Mouse (Mus musculus) lung, postnatal 0 days (tissue): ENCODE measurements around the gene Rora. TPM values are rescaled to one million over a fixed set of nuclear protein-coding genes. Genes with fewer than 3 reads are reported as not detected.

Experiments used
- ATAC-seq: fragments of 200-750 bp; cut with Nextera tagmentation; 2 replicates; pipeline ENCODE4 v1.8.0; 2017; ENCODE audit warnings: moderate library complexity
- DNase-seq: peaks from one replicate; pipeline ENCODE4 v3.0.0-alpha.2; 2016; ENCODE audit warnings: low spot score
- H3K27ac ChIP-seq: fragments of 300-500 bp; sonication (generic); 2 replicates; pipeline ENCODE4 v1.5.1; 2014; ENCODE audit warnings: antibody characterized with exemption, mild to moderate bottlenecking, low read length, mixed read lengths
- H3K27me3 ChIP-seq: fragments of 300-500 bp; sonication (generic); replicated peaks from 2 replicates; pipeline ENCODE4 v1.6.1; 2014; ENCODE audit warnings: low read length, mixed read lengths; ENCODE audit not compliant: insufficient read depth
- H3K36me3 ChIP-seq: fragments of 300-500 bp; sonication (generic); 2 replicates; pipeline ENCODE4 v1.6.1; 2014; ENCODE audit warnings: low read length, mixed read lengths; ENCODE audit not compliant: insufficient read depth
- H3K4me1 ChIP-seq: fragments of 300-500 bp; sonication (generic); 2 replicates; pipeline ENCODE4 v1.6.1; 2014; ENCODE audit warnings: antibody characterized with exemption, low read depth, low read length, mixed read lengths; ENCODE audit not compliant: insufficient read depth
- H3K4me2 ChIP-seq: fragments of 300-500 bp; sonication (generic); replicated peaks from 2 replicates; pipeline ENCODE4 v1.6.1; 2014; ENCODE audit warnings: low read depth, mild to moderate bottlenecking, low read length, moderate library complexity, mixed read lengths
- H3K4me3 ChIP-seq: fragments of 300-500 bp; sonication (generic); 2 replicates; pipeline ENCODE4 v1.5.1; 2014; ENCODE audit warnings: low read depth, low read length
- H3K9ac ChIP-seq: fragments of 300-500 bp; sonication (generic); replicated peaks from 2 replicates; pipeline ENCODE4 v1.6.1; 2014; ENCODE audit warnings: low read depth, mild to moderate bottlenecking
- H3K9me3 ChIP-seq: fragments of 300-500 bp; sonication (generic); 2 replicates; pipeline ENCODE4 v1.6.1; 2016; ENCODE audit warnings: low read length, mixed read lengths
- CTCF ChIP-seq: IDR thresholded peaks from 2 replicates; pipeline ENCODE4 v1.5.1; 2016; ENCODE audit warnings: antibody characterized with exemption, mild to moderate bottlenecking
- EP300 ChIP-seq: IDR thresholded peaks from 2 replicates; pipeline ENCODE4 v1.6.1; 2016; ENCODE audit warnings: antibody characterized with exemption, mild to moderate bottlenecking, control low read depth
- WGBS: fragments of 180-500 bp; shearing (Covaris S2); extraction: QIAGEN DNeasy Blood & Tissue Kit; methylation state at CpG from one replicate; pipeline ENCODE4 v1.1.7; 2014; 5-methylcytosine and 5-hydroxymethylcytosine counted together
- polyA plus RNA-seq: library from polyadenylated mRNA; unstranded; fragments of >200 nt; fragmentation: Nextera tagmentation; extraction: Ambion mirVana; gene quantifications from 2 replicates; pipeline ENCODE4 v1.2.1, GENCODE M21; 2015

The Rora gene
- polyA plus RNA-seq, 1 experiment from 2014 or later, result 18.8 TPM

- TF ChIP-seq CTCF (no peak), EP300 (no peak)
- no peak for DNase-seq
- no peak for ATAC-seq
- Histone ChIP-seq H3K36me3 (no peaks in the 10 kb centered on the region), H3K4me3 (no peak overlapping the region), H3K9ac (no peak overlapping the region), H3K4me2 (no peak overlapping the region), H3K9me3 (no peaks in the 10 kb centered on the region), H3K27me3 (no peaks in the 10 kb centered on the region), H3K27ac (no peak overlapping the region), H3K4me1 (no peaks in the 10 kb centered on the region)
- WGBS, result 76% methylated on average over 6 of the region's 6 CpGs
Observed at GRCm38 (mm10) chr9:69358797-69359196, 705.2 kb downstream of the Rora start.

DNA sequence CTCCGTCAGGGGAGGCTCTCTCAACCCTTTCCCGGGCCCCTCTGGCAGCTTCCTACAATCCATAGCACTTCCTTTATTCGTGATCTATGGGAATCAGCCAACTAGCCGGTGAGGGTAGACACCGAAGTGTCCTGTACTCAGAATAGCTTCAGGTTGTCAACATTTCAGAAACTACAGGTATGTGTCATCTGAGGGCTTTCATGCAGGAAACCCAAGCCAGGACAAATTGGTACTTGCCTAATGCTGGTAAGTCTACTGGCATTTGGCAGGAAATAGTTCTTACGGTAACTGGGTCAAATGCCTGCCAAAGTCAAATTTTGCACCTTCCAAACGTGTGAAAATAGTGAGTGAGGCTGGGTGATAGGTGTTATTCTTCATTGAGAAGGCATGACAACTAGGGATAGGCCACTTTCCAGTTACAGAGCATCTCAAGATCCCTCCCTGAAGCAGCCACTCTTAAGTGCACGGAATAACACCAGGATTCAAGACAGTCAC, 708.4 kb downstream of the Rora start:
- no peaks in the 10 kb centered on the region for H3K4me1 ChIP-seq
- ATAC-seq (no peak), DNase-seq (no peak)
- H3K9me3 ChIP-seq, result no peaks in the 10 kb centered on the region
- no peaks in the 10 kb centered on the region for H3K36me3 ChIP-seq
- no peaks in the 10 kb centered on the region for H3K27me3 ChIP-seq
- WGBS, result 77% methylated on average over 8 of the region's 8 CpGs
- no peak overlapping the region for H3K27ac ChIP-seq
- H3K4me2 ChIP-seq, result no peak overlapping the region
- no peak overlapping the region for H3K4me3 ChIP-seq
- TF ChIP-seq CTCF, result no peak
- TF ChIP-seq EP300, result no peak
- no peak overlapping the region for H3K9ac ChIP-seq

DNA sequence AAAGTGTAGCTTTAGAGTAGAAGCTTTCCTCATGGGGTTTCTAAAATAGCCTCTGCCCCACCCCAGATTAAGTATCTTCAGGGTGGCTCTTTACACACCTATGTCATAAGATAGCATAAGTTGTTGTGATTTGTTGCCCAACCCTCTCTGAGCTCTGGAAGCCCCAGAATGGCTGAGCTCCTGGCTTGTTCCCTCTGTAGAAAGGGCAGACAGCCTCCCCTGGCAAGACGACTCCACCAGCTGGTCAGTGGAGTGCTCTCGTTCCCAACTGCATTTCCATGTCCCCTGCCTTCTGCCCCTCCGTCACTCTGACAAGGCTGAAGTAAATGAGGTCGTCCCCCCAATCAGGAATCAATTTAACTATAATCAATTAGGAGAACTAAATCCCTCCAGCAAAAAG, 709.2 kb downstream of the Rora start:
- WGBS, result 45% methylated on average over 4 of the region's 4 CpGs
- Histone ChIP-seq H3K4me1 (no peaks in the 10 kb centered on the region), H3K27ac (no peak overlapping the region), H3K4me3 (no peak overlapping the region), H3K9me3 (no peaks in the 10 kb centered on the region), H3K4me2 (no peak overlapping the region), H3K27me3 (no peaks in the 10 kb centered on the region), H3K9ac (no peak overlapping the region), H3K36me3 (no peaks in the 10 kb centered on the region)
- ATAC-seq (no peak), DNase-seq (no peak)
- no peak for TF ChIP-seq CTCF
- no peak for TF ChIP-seq EP300

GRCm38 (mm10) chr9:69364117-69364516, 710.5 kb downstream of the Rora start:
- Histone ChIP-seq H3K27me3 (no peaks in the 10 kb centered on the region), H3K9ac (no peak overlapping the region), H3K4me1 (no peaks in the 10 kb centered on the region), H3K9me3 (no peaks in the 10 kb centered on the region), H3K4me2 (no peak overlapping the region), H3K4me3 (no peak overlapping the region), H3K36me3 (no peaks in the 10 kb centered on the region), H3K27ac (no peak overlapping the region)
- TF ChIP-seq EP300, result no peak
- TF ChIP-seq CTCF, result no peak
- ATAC-seq (no peak), DNase-seq (no peak)
- 63% methylated on average over 16 of the region's 16 CpGs for WGBS

- H3K4me2 ChIP-seq, result no peak overlapping the region
- ATAC-seq (no peak), DNase-seq (no peak)
- H3K27ac ChIP-seq, result no peak overlapping the region
- H3K36me3 ChIP-seq, result no peaks in the 10 kb centered on the region; the same call in 1 of the 2 replicates
- WGBS, result 62% methylated on average over 4 of the region's 4 CpGs
- no peaks in the 10 kb centered on the region for H3K9me3 ChIP-seq
- H3K4me1 ChIP-seq, result no peaks in the 10 kb centered on the region
- TF ChIP-seq CTCF, result no peak
- TF ChIP-seq EP300, result no peak
- H3K9ac ChIP-seq, result no peak overlapping the region
- no peak overlapping the region for H3K4me3 ChIP-seq
- H3K27me3 ChIP-seq, result no peaks in the 10 kb centered on the region
Observed at GRCm38 (mm10) chr9:69367055-69367454, 713.5 kb downstream of the Rora start.

DNA sequence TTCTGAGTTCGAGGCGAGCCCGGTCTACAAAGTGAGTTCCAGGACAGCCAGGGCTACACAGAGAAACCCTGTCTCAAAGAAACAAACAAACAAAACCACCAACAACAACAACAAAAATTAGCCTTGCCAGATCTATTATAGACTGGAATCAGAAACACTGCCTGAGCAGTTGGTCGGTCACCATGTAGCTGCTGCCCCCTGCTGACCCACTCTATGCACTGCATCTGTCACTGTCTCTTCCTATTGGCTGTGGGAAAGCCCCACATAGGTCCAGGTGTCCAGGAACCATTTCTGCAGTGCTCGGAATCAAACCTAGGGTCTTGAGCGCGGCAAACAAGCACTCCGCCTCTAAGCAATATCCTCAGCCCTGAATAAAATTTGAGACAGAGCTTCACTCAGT, 714.5 kb downstream of the Rora start:
- no peak overlapping the region for H3K4me3 ChIP-seq
- no peak overlapping the region for H3K27ac ChIP-seq
- WGBS, result 74% methylated on average over 8 of the region's 8 CpGs
- no peaks in the 10 kb centered on the region for H3K9me3 ChIP-seq
- H3K4me1 ChIP-seq, result no peaks in the 10 kb centered on the region
- H3K9ac ChIP-seq, result no peak overlapping the region
- no peak overlapping the region for H3K4me2 ChIP-seq
- peak; percentile 59 for DNase-seq
- ATAC-seq, result no peak
- TF ChIP-seq CTCF (peak; percentile 85), EP300 (no peak)
- no peaks in the 10 kb centered on the region for H3K27me3 ChIP-seq
- H3K36me3 ChIP-seq, result no peaks in the 10 kb centered on the region; the same call in 1 of the 2 replicates
